Mouse (Mus musculus): ENCODE measurements around the gene Kcne4. TPM values are rescaled to one million over a fixed set of nuclear protein-coding genes. Genes with fewer than 3 reads are reported as not detected.

Kcne4 gene
- polyA plus RNA-seq (2012; rRNA removed), result 0.03 and 0.10 TPM in 2 replicates

GRCm38 (mm10) chr1:78816639-78817038 lies at the start of gene Kcne4:
TSS of gene Kcne4 (plus strand) at chr1:78816758.

Other genes starting within 250 kb of the Kcne4 start
- gene Acsl3, start 158.9 kb upstream of the Kcne4 start, polyA plus RNA-seq (2012; rRNA removed), result 10.0 and 10.5 TPM in 2 replicates
- gene Utp14b, start 158.7 kb upstream of the Kcne4 start, polyA plus RNA-seq (2012; rRNA removed), result 1.5 and 1.6 TPM in 2 replicates

All from liver, embryonic 14 days (tissue).